Mouse (Mus musculus) intestine, embryonic 14.5 days (tissue): ENCODE results near the gene Sgms1. TPM values are rescaled to one million over a fixed set of nuclear protein-coding genes. Genes with fewer than 3 reads are reported as not detected.

Source experiments
- ATAC-seq: fragments of 200-750 bp; cut with Nextera tagmentation; replicated peaks from 2 replicates; pipeline ENCODE4 v1.8.0; 2017; ENCODE audit warnings: low read depth, moderate number of reproducible peaks, moderate TSS enrichment, moderate library complexity; ENCODE audit not compliant: low FRiP score, low TSS enrichment
- DNase-seq: peaks from one replicate; pipeline ENCODE4 v3.0.0-alpha.2; 2018; ENCODE audit warnings: low spot score
- H3K27ac ChIP-seq: fragments of 300-500 bp; sonication (generic); 2 replicates; pipeline ENCODE4 v1.5.1; 2014; ENCODE audit warnings: low read depth, mild to moderate bottlenecking, control low read depth
- H3K27me3 ChIP-seq: fragments of 300-500 bp; sonication (generic); replicated peaks from 2 replicates; pipeline ENCODE4 v1.6.1; 2014; ENCODE audit warnings: low read length, control low read depth; ENCODE audit not compliant: control insufficient read depth, insufficient read depth
- H3K36me3 ChIP-seq: fragments of 300-500 bp; sonication (generic); 2 replicates; pipeline ENCODE4 v1.6.1; 2014; ENCODE audit warnings: low read length, control low read depth; ENCODE audit not compliant: control insufficient read depth, insufficient read depth
- H3K4me1 ChIP-seq: fragments of 300-500 bp; sonication (generic); replicated peaks from 2 replicates; pipeline ENCODE4 v1.6.1; 2014; ENCODE audit warnings: low read length, control low read depth, mixed read lengths; ENCODE audit not compliant: control insufficient read depth, insufficient read depth
- H3K4me2 ChIP-seq: fragments of 300-500 bp; sonication (generic); 2 replicates; pipeline ENCODE4 v1.6.1; 2014; ENCODE audit warnings: low read length
- H3K4me3 ChIP-seq: fragments of 300-500 bp; sonication (generic); 2 replicates; pipeline ENCODE4 v1.5.1; 2014; ENCODE audit warnings: low read depth, low read length, control low read depth, mixed read lengths
- H3K9ac ChIP-seq: fragments of 300-500 bp; sonication (generic); 2 replicates; pipeline ENCODE4 v1.6.1; 2014; ENCODE audit warnings: mild to moderate bottlenecking, low read length
- H3K9me3 ChIP-seq: fragments of 300-500 bp; sonication (generic); 2 replicates; pipeline ENCODE4 v1.6.1; 2016; ENCODE audit warnings: low read length, control low read depth; ENCODE audit not compliant: control insufficient read depth
- WGBS: fragments of 180-500 bp; shearing (Covaris S2); extraction: QIAGEN DNeasy Blood & Tissue Kit; methylation state at CpG from one replicate; pipeline ENCODE4 v1.1.7; 2014; 5-methylcytosine and 5-hydroxymethylcytosine counted together
- polyA plus RNA-seq: library from polyadenylated mRNA; unstranded; fragments of >200 nt; fragmentation: Nextera tagmentation; extraction: Ambion mirVana; gene quantifications from 2 replicates; pipeline ENCODE4 v1.2.1, GENCODE M21; 2014

Sgms1 gene
- polyA plus RNA-seq, 1 experiment from 2014 or later = 37.5 TPM

DNA sequence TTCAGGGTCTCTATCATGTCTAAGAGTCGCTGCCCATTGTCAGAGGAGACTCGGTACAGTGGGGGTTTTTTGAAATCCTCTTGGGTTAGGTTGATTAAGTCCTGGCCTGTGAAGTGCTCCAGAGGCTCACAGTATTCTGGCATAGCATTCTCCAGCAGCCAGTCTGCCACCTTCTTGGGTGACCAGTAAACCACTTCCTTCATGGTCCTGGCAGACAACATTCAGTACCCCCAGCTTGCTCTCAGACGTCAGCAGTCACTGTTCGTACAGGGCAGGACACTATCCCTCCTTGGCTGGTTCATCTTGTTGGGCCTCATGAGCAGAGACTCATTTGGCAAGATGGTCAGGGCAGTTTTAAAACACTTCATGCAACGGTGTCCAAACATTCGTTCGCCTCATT is 229.6 kb downstream of the Sgms1 start:
- Histone ChIP-seq H3K4me3 (no peak overlapping the region), H3K27me3 (no peaks in the 10 kb centered on the region), H3K36me3 (peaks cover 13% of the 10 kb centered on the region), H3K27ac (no peak overlapping the region), H3K9me3 (no peaks in the 10 kb centered on the region), H3K4me2 (no peak overlapping the region), H3K9ac (no peak overlapping the region), H3K4me1 (no peaks in the 10 kb centered on the region)
- DNase-seq (no peak), ATAC-seq (no peak)
- WGBS = 92% methylated on average over 7 of the region's 7 CpGs

DNA sequence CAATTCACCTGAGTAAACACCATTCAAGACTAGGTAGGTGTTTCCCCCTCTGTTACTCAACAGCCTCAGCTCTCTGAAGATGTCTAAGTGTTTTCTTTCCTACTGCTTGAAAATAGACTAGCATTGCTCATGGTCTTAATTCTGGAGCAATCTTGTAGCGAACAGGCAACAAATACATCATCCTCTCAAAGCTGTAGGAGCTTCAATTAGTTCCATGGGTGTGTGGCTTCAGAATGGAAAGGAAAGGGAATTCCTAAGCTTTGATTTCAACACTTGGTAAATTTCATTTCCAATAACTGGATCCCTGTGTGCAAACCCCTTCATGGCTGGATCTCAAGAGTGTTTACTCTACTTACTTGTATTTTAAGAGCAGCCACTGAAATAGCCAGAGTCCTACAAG is 230.3 kb downstream of the Sgms1 start:
- Histone ChIP-seq H3K9ac (no peak overlapping the region), H3K4me2 (no peak overlapping the region), H3K27me3 (no peaks in the 10 kb centered on the region), H3K4me3 (no peak overlapping the region), H3K36me3 (peaks cover 13% of the 10 kb centered on the region), H3K9me3 (no peaks in the 10 kb centered on the region), H3K4me1 (no peaks in the 10 kb centered on the region), H3K27ac (no peak overlapping the region)
- DNase-seq (no peak), ATAC-seq (no peak)
- 94% methylated on average over 1 of the region's 1 CpGs for WGBS

DNA sequence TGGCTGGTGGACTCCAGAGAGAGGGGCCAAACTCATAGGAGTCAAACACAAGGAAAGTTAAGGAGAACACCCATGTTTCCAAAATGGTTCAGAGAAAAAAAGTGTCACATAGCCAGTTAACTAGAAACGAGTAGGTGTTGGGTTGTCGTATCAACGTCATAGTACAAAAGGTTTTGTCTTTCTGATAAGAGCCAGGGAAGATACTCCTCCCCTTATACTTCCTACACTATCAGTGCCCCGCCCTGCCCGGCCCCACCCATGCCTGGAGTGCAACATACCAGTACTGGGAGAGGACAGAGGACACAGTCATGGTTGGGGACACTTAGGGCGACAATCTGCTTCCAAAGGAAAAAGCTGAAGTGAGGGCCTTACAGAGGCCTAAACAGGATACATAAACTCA is 232.5 kb downstream of the Sgms1 start:
- H3K4me1 ChIP-seq = no peaks in the 10 kb centered on the region
- no peak overlapping the region for H3K9ac ChIP-seq
- 75% methylated on average over 6 of the region's 6 CpGs for WGBS
- H3K27me3 ChIP-seq = no peaks in the 10 kb centered on the region
- H3K4me3 ChIP-seq = no peak overlapping the region
- no peak overlapping the region for H3K4me2 ChIP-seq
- ATAC-seq = no peak
- H3K36me3 ChIP-seq = peaks cover 13% of the 10 kb centered on the region
- no peak for DNase-seq
- H3K27ac ChIP-seq = no peak overlapping the region
- H3K9me3 ChIP-seq = no peaks in the 10 kb centered on the region

DNA sequence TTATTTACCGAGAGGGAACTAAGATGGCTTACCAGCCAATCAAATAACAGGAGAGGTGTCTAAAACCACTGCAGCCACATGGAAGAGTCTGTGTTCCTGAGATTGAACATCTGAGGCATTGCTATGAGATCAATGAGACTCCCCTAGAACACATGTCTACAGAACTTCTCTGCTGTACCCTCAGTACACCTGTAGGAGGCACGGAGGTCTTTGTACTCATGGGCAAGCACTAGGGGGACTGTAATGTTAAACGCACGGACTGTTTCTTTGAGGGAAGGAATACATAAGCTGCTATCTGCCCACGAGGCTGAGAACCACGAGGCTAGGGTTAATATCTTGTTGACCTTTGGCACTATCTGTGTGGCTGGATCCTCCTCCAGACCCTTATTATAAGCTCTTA is 237.0 kb downstream of the Sgms1 start:
- no peak for DNase-seq
- H3K9ac ChIP-seq = no peak overlapping the region

DNA sequence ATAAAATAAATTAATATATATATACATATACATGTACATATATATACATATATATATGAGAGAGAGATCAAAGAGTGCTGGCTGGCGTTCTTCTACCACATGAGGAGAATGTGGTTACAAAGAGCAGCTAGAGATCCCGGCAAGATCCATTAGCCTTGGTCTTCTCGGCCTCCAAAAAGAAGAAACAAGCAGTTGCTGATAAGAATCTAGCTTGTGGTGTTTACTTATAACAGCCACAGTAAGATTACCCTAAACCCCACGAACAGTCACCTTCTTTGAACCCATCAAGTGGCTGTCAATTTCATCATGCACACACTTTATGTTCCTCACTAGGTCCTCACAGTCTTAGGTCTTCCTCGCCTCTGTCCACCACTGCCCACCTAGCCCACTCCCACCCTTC is 240.8 kb downstream of the Sgms1 start:
- no peak for ATAC-seq
- Histone ChIP-seq H3K27ac (no peak overlapping the region), H3K9ac (no peak overlapping the region), H3K4me3 (no peak overlapping the region), H3K36me3 (no peaks in the 10 kb centered on the region), H3K9me3 (no peaks in the 10 kb centered on the region), H3K4me2 (no peak overlapping the region), H3K4me1 (no peaks in the 10 kb centered on the region), H3K27me3 (no peaks in the 10 kb centered on the region)
- no peak for DNase-seq
- WGBS = 69% methylated on average over 5 of the region's 5 CpGs

More for the DNA sequence above, 237.0 kb downstream of the Sgms1 start:
- Histone ChIP-seq H3K4me2 (no peak overlapping the region), H3K36me3 (no peaks in the 10 kb centered on the region), H3K9me3 (no peaks in the 10 kb centered on the region), H3K4me1 (no peaks in the 10 kb centered on the region), H3K27me3 (no peaks in the 10 kb centered on the region), H3K27ac (no peak overlapping the region), H3K4me3 (no peak overlapping the region)
- no peak for ATAC-seq
- 71% methylated on average over 6 of the region's 6 CpGs for WGBS

- Histone ChIP-seq H3K27ac (no peak overlapping the region), H3K4me3 (no peak overlapping the region), H3K9me3 (no peaks in the 10 kb centered on the region), H3K4me2 (no peak overlapping the region), H3K36me3 (no peaks in the 10 kb centered on the region), H3K27me3 (no peaks in the 10 kb centered on the region), H3K9ac (no peak overlapping the region), H3K4me1 (no peaks in the 10 kb centered on the region)
- DNase-seq (no peak), ATAC-seq (no peak)
- WGBS = 88% methylated on average over 6 of the region's 6 CpGs
Observed at GRCm38 (mm10) chr19:32142383-32142782, 247.1 kb downstream of the Sgms1 start.

DNA sequence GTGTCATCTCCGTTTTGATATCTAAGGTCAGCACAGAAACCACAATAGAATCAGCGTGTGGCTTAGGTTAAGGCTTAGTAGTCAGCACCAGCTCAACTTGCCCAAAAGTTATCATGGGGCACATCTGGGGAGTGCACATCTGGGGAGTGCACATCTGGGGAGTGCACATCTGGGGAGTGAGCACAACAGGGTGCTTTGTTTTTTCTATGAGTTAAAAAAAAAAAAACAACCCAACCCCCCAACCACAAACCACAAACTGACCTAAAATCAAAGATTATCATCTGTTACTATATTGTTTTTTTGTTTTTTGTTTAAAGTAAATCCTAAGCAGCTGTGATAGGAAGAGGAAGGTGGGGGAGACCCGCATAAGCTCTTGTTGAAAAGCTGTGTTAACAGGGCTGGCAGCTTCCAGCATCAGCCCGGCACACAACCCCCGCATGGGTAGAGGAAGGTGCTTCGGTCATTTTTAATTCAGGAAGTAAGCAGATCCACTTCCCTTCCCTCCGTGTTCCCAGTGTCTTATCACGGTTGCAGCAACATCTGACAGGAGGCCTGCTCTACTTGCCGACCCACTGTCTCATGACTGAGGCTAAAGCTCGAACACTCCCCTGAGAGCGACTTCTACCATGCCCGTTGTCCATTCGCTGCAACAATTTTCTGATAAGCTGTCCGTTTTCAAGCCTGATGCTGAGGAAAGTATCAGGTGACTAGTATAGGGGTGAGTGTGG is 251.0 kb downstream of the Sgms1 start:
- WGBS = 75% methylated on average over 14 of the region's 14 CpGs
- H3K27me3 ChIP-seq = no peaks in the 10 kb centered on the region
- no peaks in the 10 kb centered on the region for H3K36me3 ChIP-seq
- H3K9ac ChIP-seq = no peak overlapping the region
- H3K27ac ChIP-seq = no peak overlapping the region
- H3K9me3 ChIP-seq = no peaks in the 10 kb centered on the region
- DNase-seq (no peak), ATAC-seq (no peak)
- H3K4me1 ChIP-seq = no peaks in the 10 kb centered on the region; the same call in 1 of the 2 replicates
- H3K4me3 ChIP-seq = no peak overlapping the region
- H3K4me2 ChIP-seq = no peak overlapping the region

GRCm38 (mm10) chr19:32137904-32138303 is 251.6 kb downstream of the Sgms1 start:
- Histone ChIP-seq H3K27ac (no peak overlapping the region), H3K36me3 (no peaks in the 10 kb centered on the region)
- no peak for ATAC-seq

More at GRCm38 (mm10) chr19:32137904-32138303, 251.6 kb downstream of the Sgms1 start:
- no peak overlapping the region for H3K4me3 ChIP-seq
- 92% methylated on average over 5 of the region's 5 CpGs for WGBS
- H3K4me2 ChIP-seq = no peak overlapping the region
- H3K9me3 ChIP-seq = no peaks in the 10 kb centered on the region
- H3K9ac ChIP-seq = no peak overlapping the region
- no peaks in the 10 kb centered on the region for H3K27me3 ChIP-seq
- no peak for DNase-seq
- no peaks in the 10 kb centered on the region; the same call in 1 of the 2 replicates for H3K4me1 ChIP-seq
